Mouse (Mus musculus) adrenal gland, adult (tissue): ENCODE measurements at regions not wholly inside any gene's neighbourhood (a gene's known extent, or its start where the extent isn't known, plus 50 kb on each side); places are given as distances from the start of the nearest gene placed in this dataset.

Experiments
- DNase-seq, 2 experiments: peaks; one replicate each; pipeline ENCODE4 v3.0.0; 2022 to 2023; ENCODE audit warnings: low spot score in 1 of 2; ENCODE audit not compliant: inconsistent age in 2 of 2

DNA sequence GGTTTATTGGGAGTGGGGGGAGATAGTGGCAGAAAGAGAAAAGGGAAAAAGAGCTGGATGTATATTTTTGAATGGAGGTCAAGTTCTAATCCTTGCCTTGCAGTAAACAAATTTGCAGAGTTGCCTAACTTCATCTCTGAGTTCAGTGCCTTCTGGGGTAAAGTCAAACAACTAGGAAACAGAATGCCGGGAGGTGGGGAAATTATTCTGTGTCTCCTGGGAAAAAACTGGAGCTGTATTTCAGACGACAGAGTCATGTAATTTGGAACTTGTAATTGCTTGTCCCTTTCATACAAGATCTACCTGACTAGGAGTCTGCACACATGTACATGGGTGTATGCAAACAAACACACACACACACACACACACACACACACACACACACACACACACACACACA lies 244.3 kb upstream of the Il12b start:
- DNase-seq = no peak

DNA sequence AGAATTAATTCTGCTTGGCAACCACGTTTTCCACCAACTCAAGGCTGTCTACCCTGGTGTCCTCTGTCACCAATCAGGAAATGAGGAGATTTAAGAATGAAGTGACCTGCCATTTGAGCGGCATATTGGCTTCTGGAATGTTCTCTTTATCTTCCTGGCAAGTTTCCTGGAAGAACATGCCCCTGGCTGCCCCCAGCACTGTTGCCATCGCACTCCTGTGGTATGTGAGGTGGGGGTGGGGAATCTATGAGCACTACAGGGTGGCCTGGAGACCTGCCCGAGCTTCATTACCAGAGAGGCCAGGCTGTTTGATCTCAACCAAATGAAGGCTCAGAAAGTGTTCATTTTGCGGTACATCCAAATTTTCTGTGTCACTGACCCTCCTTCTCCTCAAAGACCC lies 243.8 kb upstream of the Il12b start:
- DNase-seq = peak; percentile 48 to 83

DNA sequence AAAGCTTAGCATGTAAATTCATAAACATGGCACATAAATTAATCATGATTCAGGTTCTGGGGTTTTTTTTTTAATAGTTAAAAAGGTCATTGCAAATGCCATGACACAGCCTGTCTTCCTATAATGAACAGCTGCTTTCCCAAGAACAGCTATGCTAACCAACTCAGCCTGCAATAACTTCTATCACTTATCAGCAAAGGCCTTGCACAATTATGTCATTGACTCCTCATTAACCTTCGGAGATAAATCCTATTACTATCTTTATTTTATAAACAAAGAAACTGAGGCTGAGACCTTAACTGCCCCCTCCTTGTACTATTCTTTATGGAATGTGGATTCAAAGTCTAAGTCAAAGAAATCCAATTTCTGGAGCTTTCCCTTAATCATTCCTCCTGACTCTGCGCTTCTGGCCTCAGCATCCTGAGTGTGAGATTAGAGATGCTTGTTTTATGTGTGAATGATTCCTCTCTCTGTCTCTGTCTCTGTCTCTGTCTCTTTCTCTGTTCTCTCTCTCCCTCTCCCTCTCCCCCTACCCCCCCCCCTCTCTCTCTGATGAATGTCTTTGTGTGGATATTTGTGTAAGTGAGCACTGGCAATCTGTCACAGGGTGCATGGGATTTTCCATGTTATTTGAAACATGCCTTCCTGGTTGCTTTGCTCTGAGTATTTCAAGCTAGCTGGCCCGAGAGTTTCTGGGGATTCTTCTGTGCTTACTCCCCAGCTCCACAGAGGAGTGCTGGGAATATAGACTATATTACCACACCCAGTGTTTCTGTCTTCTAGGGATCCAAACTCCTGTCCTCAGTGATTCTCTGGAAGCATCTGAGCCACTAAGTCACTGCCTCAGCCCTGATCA lies 243.1 kb upstream of the Il12b start:
- DNase-seq = peak in 1 of 2 experiments; percentile 36

DNA sequence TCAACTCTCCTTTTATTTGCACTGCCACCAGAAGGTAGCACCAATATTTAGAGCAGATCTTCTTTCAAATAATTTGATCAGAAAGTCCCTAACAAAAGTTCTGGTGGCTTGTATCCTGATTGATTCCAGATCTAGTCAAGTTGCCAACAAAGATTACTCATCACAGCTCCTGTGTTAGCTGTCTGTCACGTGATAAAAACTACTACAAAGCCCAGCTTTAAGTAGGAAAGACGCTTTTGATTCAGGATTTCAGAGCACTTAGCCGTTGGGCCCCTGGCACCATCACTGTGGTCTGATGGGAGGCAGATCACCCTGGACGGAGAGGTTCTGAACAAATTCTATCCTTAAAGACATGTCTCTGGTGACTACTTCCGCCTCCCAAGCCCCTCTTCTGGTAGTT lies 241.6 kb upstream of the Il12b start:
- DNase-seq = peak in 1 of 2 experiments; percentile 45

DNA sequence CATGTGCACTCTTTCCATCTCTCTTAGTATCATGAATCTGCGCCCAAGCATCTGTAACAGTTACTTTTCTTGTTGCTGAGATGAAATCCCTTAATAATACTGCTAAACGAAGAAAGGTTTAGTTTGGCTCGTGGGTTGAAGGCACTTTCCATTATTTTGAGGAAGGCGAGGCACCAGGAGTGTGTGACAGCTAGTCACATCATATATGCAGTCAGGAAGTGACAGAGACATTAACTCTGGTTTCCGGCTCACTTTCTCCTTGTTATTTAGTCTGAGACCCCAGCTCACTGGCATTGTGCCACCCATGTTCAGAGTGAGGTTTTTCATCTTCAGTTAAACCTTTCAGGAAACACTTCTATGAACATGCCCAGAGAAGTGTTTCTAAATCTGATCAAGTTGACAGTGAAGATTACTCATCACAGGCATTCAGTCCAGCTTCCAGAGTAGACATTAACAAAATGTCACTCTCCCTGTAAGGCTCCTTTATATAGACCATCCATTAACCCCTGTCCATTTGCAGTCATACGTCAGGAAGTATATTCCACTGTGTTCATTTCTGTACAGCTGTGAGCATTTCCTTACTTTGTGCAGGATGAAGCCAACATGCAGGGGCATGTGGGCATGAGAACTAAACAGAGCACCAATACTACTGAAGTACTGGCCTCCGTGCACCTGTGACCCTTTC lies 238.0 kb upstream of the Il12b start:
- DNase-seq = no peak

DNA sequence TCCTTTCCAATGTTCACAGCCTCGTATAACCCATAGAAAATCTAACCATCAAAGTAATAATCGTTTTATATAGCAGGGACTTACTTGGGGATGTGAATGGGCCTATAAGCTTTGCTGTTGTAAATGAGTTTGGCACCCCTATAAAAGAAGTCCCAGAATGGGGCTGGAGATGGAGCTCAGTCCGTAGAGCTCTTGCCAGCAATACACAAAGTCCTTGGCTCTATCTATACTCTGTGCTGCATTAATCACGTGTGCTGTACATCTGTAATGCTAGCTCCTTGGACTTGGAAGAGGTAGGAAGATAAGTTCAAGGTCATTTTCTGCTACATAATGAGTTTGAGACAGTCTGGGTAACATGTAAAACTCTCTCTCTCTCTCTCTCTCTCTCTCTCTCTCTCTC lies 236.8 kb upstream of the Il12b start:
- no peak for DNase-seq

DNA sequence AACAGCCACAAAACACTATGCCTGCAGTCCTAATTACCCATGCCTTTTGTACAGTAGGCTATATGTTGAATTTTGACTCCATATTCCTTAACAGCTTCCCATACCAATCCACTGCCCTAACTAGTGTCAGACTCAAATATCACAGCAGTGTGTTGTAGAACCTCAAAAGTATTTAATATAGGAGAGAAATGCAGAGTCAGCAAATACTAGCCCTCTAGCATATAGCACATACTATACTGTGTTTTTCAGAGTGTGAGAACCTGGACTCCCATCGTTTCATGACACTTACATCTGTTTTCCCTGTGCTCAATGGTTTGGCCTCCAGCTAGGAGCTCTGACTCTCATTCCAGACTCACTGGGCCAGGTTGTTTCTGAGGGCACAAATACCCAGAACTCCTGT lies 236.1 kb upstream of the Il12b start:
- DNase-seq = no peak

DNA sequence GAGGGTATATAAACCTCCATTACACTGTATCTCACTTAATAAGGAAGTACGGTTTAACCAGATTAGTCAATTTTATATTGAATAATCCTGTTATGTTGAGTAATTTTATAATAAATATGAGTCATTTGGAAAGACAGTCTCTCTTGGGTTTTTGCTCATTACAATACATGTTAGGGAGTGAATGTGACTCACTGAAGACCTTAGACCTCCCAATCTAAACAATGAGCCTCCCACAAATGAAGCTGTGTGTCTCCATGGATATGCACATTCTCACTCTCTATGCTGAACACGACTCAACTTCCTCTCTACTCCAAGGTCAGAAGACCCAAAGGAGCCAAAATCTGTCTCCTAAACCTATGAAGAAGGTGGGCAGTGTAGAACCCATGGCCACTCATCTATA lies 235.7 kb upstream of the Il12b start:
- peak in 1 of 2 experiments; percentile 36 for DNase-seq

DNA sequence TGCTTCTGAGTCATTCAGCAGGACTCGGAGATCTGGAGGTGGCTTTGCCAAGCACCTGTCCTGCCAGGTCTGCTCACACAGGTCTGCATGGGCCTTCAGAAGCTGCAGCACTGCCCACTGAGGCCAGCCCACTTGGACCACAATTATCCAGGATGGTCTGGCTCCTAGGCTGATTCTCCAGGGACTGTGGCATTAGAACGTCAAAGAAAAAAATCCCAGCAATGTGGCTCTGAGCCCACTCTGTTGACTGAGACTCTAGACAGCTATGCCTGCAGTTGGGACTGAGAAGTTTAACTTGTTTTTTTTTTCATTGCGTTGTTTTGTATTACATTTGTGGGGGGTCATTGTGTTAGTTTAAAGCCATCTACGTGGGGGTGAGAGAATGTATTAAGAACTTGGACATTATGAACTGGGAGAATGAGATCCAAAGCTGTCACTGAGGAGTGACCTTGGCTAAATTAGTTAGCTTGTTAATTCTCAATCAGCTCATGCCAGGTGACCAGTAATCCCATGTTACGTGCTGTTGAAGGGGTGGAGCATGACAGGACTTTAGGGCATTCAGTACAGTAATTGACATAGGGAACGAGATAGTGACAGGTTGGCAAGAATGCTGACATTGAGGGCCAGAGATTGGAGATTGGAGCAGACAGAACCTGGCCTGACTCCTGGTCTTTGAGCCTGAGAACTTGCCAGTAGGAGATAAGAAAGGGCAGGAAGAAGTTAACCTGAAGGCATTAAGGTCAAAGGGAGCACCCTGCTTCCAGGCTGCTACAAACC lies 232.0 kb upstream of the Il12b start:
- no peak for DNase-seq

DNA sequence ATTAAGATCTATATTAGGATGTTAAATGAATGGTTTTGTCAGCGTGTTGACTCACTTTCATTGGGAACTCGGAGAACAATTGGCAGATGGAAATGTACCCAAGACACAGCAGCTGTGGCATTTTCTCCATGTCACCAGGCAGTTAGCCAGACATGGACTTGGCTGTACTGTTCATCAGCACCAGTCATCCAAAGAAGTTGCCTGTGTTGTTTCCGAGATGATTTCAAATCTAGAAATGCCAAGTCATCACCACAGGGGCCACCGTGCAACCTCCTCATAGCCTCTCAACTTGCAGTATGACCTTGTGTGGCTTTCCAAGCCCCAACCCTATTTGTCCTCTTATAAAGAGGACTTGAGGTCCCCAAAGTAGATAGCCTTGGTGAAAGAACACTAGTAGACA lies 227.4 kb upstream of the Il12b start:
- DNase-seq = no peak

DNA sequence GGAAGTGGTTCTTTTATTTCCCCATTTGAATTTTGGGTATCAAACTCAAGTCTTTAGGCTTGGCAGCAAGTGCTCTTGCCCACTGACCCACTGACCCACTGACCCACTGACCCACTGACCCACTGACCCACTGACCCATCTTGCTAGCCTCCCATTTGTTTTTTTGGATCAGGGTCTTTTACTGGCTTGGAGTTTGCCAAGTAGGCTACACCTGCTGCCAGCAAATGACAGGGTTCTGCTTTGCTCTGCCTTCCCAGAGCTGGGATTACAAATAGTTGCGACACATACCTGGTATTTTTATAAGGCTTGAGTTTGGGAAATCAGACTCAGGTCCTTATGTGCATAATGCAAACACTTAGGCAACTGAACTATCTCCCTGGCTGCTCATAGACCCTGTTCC lies 226.7 kb upstream of the Il12b start:
- no peak for DNase-seq

DNA sequence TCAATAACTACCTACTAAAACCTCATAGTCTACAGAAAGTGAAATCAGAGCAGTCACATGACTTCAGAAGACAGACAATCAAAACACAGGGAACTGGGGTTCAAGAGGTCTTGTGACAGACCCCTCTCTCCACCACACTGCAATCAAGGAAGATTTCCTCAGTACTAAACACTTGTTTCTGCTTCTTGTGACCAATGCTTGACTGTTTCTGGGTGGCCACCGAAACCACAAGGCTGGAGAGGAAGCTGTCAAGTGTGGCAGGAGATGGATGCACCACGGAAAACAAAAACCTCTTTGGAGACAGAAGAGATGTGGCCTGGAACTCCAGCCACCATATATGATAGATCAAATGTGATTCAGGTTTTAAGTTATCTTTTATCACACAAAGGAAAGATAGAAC lies 225.3 kb upstream of the Il12b start:
- DNase-seq = no peak

DNA sequence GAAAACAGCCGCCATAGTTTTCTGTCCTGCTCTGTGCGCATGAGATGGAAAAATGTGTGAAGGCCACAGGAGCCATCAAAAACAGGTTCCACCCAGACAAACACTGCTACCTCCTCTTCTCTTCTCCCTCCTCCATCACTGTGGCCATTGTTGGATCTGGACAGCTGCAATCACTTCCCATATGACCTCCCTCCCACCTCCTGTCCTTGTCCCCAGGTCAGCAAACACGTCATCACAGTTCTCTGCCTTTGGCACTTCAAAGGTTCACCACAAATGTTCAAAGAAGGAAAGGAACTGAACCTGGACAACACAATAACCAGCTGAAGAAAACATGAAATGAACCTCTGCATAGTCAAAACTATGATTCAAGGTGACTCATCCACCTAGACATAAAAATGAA lies 220.2 kb upstream of the Il12b start:
- DNase-seq = peak; percentile 63 to 85

DNA sequence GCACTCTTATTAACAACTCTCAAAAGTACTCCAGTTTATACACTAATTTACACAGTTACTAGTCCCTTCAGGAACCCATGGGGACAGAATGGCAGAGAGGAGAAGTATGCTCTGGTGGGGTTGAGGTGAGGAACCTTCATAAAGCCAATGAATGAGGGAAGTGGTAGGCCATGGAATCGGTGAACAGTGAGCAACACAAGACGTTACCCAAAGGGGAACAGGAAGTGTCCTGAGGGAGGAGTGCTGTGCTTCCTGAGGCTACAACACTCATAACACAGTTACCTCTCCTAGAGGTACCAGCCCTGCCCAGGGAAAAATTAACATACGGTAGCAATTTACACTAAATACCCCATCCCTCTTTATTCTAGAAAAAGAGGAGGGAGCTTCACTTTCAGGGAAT lies 216.0 kb upstream of the Il12b start:
- DNase-seq = no peak

DNA sequence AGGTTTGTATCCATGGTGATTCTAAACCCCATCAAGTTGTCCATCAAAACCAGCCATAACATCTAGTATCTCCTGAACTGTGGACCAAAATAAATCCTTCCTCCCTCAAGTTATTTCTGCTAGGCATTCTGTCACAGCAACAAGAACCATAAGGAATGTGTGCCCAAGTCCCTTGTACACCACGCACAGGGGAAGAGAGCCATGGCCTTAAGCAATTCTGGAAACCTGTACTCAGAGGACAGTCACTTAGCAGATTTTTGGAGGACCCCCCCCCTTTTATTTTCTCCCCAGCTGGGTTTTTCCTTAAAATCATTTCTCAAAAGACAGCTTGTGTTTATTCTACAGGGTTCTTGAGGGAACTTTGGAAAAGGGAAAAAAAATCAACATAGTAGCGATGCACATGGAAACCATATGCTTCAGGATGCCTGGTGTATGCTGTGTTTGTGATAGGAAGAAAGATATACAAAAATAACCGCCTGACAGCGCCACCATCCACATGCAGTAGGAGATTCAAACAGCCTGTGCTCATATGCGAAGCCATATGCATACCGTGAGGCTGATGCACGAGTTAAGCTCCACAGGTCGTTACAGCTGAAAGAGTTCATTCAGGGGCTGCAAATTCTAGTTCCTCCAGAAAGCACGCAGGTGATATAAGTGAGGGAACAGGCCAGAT lies 214.5 kb upstream of the Il12b start:
- no peak for DNase-seq

DNA sequence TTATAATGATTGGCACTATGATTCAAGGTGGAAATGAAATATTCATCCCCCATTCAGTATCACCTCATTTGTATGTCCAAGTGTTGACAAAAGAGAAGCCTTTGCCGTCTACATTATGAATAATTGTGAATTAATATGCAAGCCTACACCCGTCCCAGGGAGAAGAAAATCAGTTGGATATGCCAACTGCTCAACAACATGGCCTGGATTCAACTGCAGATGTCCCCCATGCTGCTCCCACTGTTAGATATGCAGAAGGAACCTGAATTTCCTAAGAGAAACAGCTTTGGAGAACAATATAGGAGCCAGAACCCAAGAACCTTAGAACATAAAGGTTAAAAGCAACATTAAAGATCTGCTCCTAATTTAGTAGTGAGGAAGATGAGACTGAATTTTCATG lies 211.7 kb upstream of the Il12b start:
- DNase-seq = no peak

DNA sequence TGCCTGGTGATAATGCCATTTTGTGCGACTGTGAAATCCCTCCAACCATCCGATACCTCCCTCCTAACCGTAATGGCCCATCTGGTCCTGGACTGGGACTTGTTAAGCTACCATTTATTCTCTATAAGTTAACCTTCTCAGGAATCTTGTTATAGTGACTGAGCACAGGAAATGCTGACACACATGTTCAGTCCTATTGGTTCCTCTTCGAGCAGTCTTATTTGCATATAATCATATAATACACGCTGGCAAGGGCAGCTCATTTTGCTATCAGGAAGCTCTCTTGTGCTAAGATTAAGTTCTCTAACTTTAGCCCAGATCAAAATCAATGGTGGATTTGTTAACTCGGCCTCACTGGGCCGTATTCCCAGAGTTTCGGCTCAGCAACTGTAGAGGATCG lies 206.1 kb upstream of the Il12b start:
- no peak for DNase-seq

DNA sequence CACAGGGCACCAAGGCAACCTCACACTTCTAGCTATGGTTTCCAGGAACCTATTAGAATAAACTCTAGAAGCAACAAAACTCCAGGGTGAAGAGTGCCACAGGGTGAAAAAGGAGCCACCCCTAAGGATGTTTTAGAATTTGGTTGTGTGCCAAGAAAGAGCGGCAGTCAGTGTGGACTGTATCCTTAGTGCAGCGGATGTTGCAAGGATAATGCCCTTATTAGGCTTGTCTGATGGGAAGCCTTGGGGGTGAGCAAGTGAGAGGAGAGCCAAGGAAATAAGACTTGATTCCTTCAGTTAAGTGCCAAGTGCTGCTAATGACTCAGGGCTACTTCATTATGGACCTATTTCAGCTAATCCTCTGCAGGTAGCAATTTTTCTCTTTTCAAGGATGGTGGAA lies 197.1 kb upstream of the Il12b start:
- no peak for DNase-seq

DNA sequence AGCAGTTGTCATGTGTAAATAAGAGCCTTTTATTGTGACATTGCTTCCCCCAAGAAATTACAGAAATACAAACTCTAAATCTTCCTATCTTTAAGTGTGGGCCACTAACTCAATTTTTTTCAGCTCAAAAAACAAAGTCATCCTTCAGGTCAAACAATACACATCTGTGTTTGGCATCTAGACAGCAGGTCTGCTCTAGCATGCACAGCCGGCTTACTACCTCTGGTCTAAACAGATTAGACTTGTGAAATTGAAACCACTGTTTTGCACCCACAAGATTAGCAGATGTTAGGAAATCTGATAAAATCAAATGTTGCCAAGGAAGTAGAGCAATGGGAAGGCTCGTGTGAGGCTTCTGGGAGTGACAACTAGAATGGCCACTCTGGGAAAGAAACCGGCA lies 195.5 kb upstream of the Il12b start:
- no peak for DNase-seq

DNA sequence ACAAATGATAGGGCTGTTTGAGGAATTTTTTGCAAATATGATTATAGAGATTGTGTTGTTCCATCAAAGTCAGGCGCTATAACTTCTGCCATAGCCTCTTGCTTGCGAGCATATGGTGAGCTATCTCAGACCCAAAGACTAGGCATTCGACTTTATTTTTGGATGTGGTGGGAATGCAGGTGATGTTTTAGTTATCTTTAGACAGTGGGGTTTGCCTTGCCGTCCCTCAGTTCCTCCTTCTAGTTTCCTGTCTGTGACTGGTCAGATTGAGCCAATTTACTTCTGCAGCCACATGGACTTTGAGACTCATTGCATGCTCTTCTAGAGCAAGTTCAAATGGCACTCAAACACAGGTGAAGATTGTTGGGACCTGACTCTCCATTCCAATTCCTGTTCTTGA lies 193.0 kb upstream of the Il12b start:
- DNase-seq = no peak

DNA sequence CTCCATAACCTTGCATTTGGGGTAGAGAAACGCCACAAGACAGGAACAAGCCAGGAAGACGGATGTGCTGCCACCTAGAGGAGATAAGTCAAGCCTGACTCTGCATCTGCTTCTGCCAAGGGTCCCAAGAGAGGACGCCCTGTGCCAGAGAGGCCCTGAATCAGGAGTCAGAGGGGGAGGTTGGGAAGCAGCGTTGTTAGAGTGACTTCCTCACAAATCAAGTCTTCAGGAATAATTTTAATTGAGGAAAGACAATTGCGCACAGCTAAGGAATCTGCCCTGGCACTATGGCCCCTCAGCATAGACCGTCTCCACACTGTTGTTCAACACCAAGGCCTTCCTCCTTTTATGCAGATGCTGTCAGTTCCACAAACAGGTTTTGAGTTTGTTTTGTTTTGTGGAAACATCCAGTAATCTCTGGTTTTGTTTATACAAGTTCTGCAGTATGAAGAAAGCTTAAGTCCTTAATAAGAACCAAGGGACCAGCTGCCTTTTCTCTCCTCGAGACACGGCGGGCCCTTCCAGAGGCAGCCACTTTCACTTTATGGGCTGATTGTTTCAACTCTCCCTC lies 187.9 kb upstream of the Il12b start:
- DNase-seq = peak; percentile 49 to 83
